ENCODE assay signal across 8 mouse cellular contexts in the genomic region with DNA sequence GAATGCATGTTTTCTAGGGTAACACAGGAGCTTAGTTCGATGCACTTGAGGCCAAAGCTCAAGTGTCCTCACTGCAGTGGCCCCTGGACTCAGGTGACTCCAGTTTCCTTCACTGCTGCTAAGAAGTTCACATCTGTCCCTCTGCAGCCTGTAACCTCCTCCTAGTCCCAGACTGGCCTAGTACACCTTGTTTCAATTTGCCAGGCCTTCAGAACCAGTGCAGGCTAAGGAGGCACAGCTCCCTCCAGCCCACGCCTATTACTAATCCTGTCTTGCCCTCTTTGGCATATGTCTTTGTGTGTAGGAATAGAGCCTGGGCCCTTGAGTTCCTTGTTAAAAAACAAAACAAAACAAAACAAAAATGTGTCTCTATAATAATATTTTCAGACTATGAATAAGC. TPM values are rescaled to one million over a fixed set of nuclear protein-coding genes. Genes with fewer than 3 reads are reported as not detected.
DNase-seq lines count a peak whose midpoint lies in the region; ATAC-seq and TF ChIP-seq lines count a peak whose summit lies in the region.

No protein-coding gene starts in this region.

- ATAC-seq in lung, embryonic 14.5 days (ENCODE audit: insufficient read depth), result no peak; the same call in 1 of the 2 replicates
- 0 out of 2 replicates have a peak, but pooled peaks have one; percentile 15 for ATAC-seq in limb, embryonic 13.5 days (ENCODE audit: low FRiP score, low read depth)
- peak; percentile 28; the same call in 1 of the 2 replicates for ATAC-seq in neural tube, embryonic 15.5 days (ENCODE audit: low FRiP score)

- peaks cover 21% of the 10 kb centered on the region for H3K36me3 ChIP-seq in lung, embryonic 14.5 days (ENCODE audit: insufficient read depth)
- H3K36me3 ChIP-seq in limb, embryonic 13.5 days, result peaks cover 21% of the 10 kb centered on the region
- peaks cover 20% of the 10 kb centered on the region for H3K36me3 ChIP-seq in neural tube, embryonic 15.5 days

- 78% methylated on average over 2 of the region's 2 CpGs for WGBS in lung, embryonic 14.5 days
- WGBS in limb, embryonic 13.5 days, result 53% methylated on average over 2 of the region's 2 CpGs
- WGBS in neural tube, embryonic 15.5 days, result 86% methylated on average over 2 of the region's 2 CpGs

- peak overlapping the region; percentile 76 for H3K4me3 ChIP-seq in lung, embryonic 14.5 days (ENCODE audit: low read depth, low read length)
- H3K4me3 ChIP-seq in limb, embryonic 13.5 days, result peak overlapping the region; percentile 80; the same call in 1 of the 2 replicates
- H3K4me3 ChIP-seq in neural tube, embryonic 15.5 days (replicated peaks), result no peak overlapping the region

- peak overlapping the region; percentile 94 for H3K4me2 ChIP-seq in lung, embryonic 14.5 days
- H3K4me2 ChIP-seq in limb, embryonic 13.5 days (replicated peaks), result peak overlapping the region; percentile 48
- peak overlapping the region; percentile 83 for H3K4me2 ChIP-seq in neural tube, embryonic 15.5 days

- H3K27ac ChIP-seq in lung, embryonic 14.5 days (ENCODE audit: low read depth), result no peak overlapping the region
- H3K27ac ChIP-seq in limb, embryonic 13.5 days, result 0 out of 2 replicates have a peak overlapping the region, but pooled peaks have one; percentile 52
- peak overlapping the region; percentile 54; the same call in 1 of the 2 replicates for H3K27ac ChIP-seq in neural tube, embryonic 15.5 days (replicated peaks)

- DNase-seq in lung, embryonic 14.5 days, result no peak
- DNase-seq in lung, postnatal 14 days, result no peak
- peak; percentile 19 for DNase-seq in fat pad, adult 2 months (ENCODE audit: extremely low read depth, low read depth, low spot score)
- no peak for DNase-seq in adrenal gland, adult 18-20 months (ENCODE audit: low spot score in 2 of 2)
- no peak for DNase-seq in Muller cell, postnatal 12 days (ENCODE audit: inconsistent ontology term)
- no peak for DNase-seq in gastrocnemius, postnatal 25 days

- no peaks in the 10 kb centered on the region for H3K27me3 ChIP-seq in lung, embryonic 14.5 days (ENCODE audit: insufficient read depth, low read length)
- no peaks in the 10 kb centered on the region for H3K27me3 ChIP-seq in limb, embryonic 13.5 days
- no peaks in the 10 kb centered on the region for H3K27me3 ChIP-seq in neural tube, embryonic 15.5 days (replicated peaks)

- no peak overlapping the region; the same call in none of the 2 replicates for H3K9ac ChIP-seq in lung, embryonic 14.5 days
- H3K9ac ChIP-seq in limb, embryonic 13.5 days, result 0 out of 2 replicates have a peak overlapping the region, but pooled peaks have one; percentile 19
- no peak overlapping the region for H3K9ac ChIP-seq in neural tube, embryonic 15.5 days (replicated peaks)

- no peaks in the 10 kb centered on the region for H3K9me3 ChIP-seq in lung, embryonic 14.5 days (ENCODE audit: low read depth, low read length)
- no peaks in the 10 kb centered on the region for H3K9me3 ChIP-seq in limb, embryonic 13.5 days
- H3K9me3 ChIP-seq in neural tube, embryonic 15.5 days (replicated peaks), result no peaks in the 10 kb centered on the region

- peaks cover 4% of the 10 kb centered on the region; the same call in 1 of the 2 replicates for H3K4me1 ChIP-seq in lung, embryonic 14.5 days (ENCODE audit: insufficient read depth)
- H3K4me1 ChIP-seq in limb, embryonic 13.5 days, result peaks cover 13% of the 10 kb centered on the region
- peaks cover 18% of the 10 kb centered on the region for H3K4me1 ChIP-seq in neural tube, embryonic 15.5 days

- TF ChIP-seq CTCF in lung, embryonic 14.5 days (IDR thresholded peaks at IDR 0.05; ENCODE audit: low read depth), result no peak

RNA-seq across cellular contexts. Expression of a gene that starts 9.4 kb away (rescaled TPM):
- 72.7 and 76.3 TPM in 2 replicates for polyA plus RNA-seq in lung, embryonic 14.5 days (2014; fragmentation: Nextera tagmentation; extraction: Ambion mirVana)
- polyA plus RNA-seq in limb, embryonic 13.5 days (2015; fragmentation: Nextera tagmentation; extraction: Ambion mirVana), result 214 and 215 TPM in 2 replicates
- 188 and 194 TPM in 2 replicates for polyA plus RNA-seq in neural tube, embryonic 15.5 days (2015; fragmentation: Nextera tagmentation; extraction: Ambion mirVana)
- total RNA-seq in adrenal gland, adult 18-20 months (2021), result 10 to 100 TPM; 29.8 to 32.0 TPM
- 1 to 10 TPM; 5.8 to 7.0 TPM for total RNA-seq in gastrocnemius, postnatal 25 days (2021)

RNA-seq across cellular contexts. Expression of a gene that starts 11.2 kb away (rescaled TPM):
- not detected in 2 replicates for polyA plus RNA-seq in lung, embryonic 14.5 days (2014; fragmentation: Nextera tagmentation; extraction: Ambion mirVana)
- polyA plus RNA-seq in limb, embryonic 13.5 days (2015; fragmentation: Nextera tagmentation; extraction: Ambion mirVana), result 0.09 TPM in 1 of 2 replicates, not detected in the other
- polyA plus RNA-seq in neural tube, embryonic 15.5 days (2015; fragmentation: Nextera tagmentation; extraction: Ambion mirVana), result not detected in 2 replicates
- under 1 TPM in 1 of 2 experiments, not detected in 1; 0.10 TPM for total RNA-seq in adrenal gland, adult 18-20 months (2021)
- 10 to 100 TPM in 1 of 2 experiments, 1 to 10 TPM in 1; 5.7 to 11.2 TPM for total RNA-seq in gastrocnemius, postnatal 25 days (2021)

RNA-seq across cellular contexts. Expression of a gene that starts 33.3 kb away (rescaled TPM):
- not detected in 2 replicates for polyA plus RNA-seq in lung, embryonic 14.5 days (2014; fragmentation: Nextera tagmentation; extraction: Ambion mirVana)
- polyA plus RNA-seq in limb, embryonic 13.5 days (2015; fragmentation: Nextera tagmentation; extraction: Ambion mirVana), result not detected in 2 replicates
- polyA plus RNA-seq in neural tube, embryonic 15.5 days (2015; fragmentation: Nextera tagmentation; extraction: Ambion mirVana), result not detected in 2 replicates
- not detected for total RNA-seq in adrenal gland, adult 18-20 months (2021)
- not detected for total RNA-seq in gastrocnemius, postnatal 25 days (2021)

RNA-seq across cellular contexts. Expression of a gene that starts 35.2 kb away (rescaled TPM):
- polyA plus RNA-seq in lung, embryonic 14.5 days (2014; fragmentation: Nextera tagmentation; extraction: Ambion mirVana), result not detected in 2 replicates
- polyA plus RNA-seq in limb, embryonic 13.5 days (2015; fragmentation: Nextera tagmentation; extraction: Ambion mirVana), result 4.2 and 5.0 TPM in 2 replicates
- 0.75 and 1.1 TPM in 2 replicates for polyA plus RNA-seq in neural tube, embryonic 15.5 days (2015; fragmentation: Nextera tagmentation; extraction: Ambion mirVana)
- total RNA-seq in adrenal gland, adult 18-20 months (2021), result under 1 TPM; 0.42 to 0.56 TPM
- 100 to 1,000 TPM; 763 to 788 TPM for total RNA-seq in gastrocnemius, postnatal 25 days (2021)
